Comparison of ENCODE assay signal across 19 mouse cellular contexts in the genomic region with DNA sequence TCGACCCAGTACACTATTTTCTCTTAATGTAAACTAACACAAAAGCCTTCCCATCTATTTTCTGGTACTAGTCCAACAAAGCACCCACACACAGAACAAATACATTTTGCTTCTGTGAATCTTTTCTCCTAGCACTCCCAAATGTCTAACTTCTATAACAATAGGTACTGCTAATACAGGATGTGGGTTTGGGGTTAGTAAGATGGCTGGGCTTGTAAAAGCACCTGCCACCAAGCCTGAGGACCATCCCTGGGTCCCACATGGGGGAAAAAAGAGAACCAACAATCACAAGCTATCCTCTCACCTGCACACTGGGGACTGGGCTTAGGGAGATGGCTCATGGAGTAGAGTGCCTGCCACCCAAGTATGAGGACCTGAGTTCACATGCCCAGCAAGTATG. TPM values are rescaled to one million over a fixed set of nuclear protein-coding genes. Genes with fewer than 3 reads are reported as not detected.
"Had no signal": no experiment of that assay in that cellular context is flagged by ENCODE, and none has a peak within 500 bp of the region (broad histone marks: within the 10 kb centered on the region; RNA-seq: fewer than 3 reads in every experiment).

No protein-coding gene starts in this region.

- ATAC-seq: intestine, postnatal 0 days; liver, embryonic 12.5 days; midbrain, embryonic 13.5 days; midbrain, embryonic 16.5 days had no signal

- H3K4me3 ChIP-seq: limb, embryonic 10.5 days; limb, embryonic 13.5 days; liver, embryonic 12.5 days; liver, embryonic 15.5 days; lung, embryonic 15.5 days; megakaryocyte, embryonic 14.5 days; midbrain, embryonic 10.5 days; midbrain, embryonic 13.5 days; stomach, embryonic 15.5 days had no signal

- DNase-seq: kidney, adult 2 months; kidney, postnatal 25 days; liver; lung, adult 18-20 months; lung, postnatal 10 days; lung, postnatal 36 days; thymus, adult 2 months had no signal

- H3K27ac ChIP-seq: kidney, postnatal 0 days; limb, embryonic 10.5 days; limb, embryonic 13.5 days; liver, embryonic 12.5 days; liver, embryonic 15.5 days; lung, embryonic 15.5 days; midbrain, embryonic 10.5 days; midbrain, embryonic 13.5 days; stomach, embryonic 15.5 days had no signal

RNA-seq across cellular contexts. Expression of gene Cmya5, which starts 8.8 kb away (rescaled TPM):
- polyA plus RNA-seq: liver, embryonic 12.5 days had no signal
